Mouse (Mus musculus) olfactory bulb, adult 2 months (tissue): Measurements from ENCODE around the gene Hist1h2bh.

Source experiments
- CTCF ChIP-seq: fragments of 200-500 bp; IDR thresholded peaks from 2 replicates; pipeline ENCODE4 v1.5.1; 2012; ENCODE audit warnings: low read depth, mild to moderate bottlenecking, low read length, moderate library complexity; ENCODE audit not compliant: insufficient read depth
- POLR2A ChIP-seq: fragments of 200-500 bp; IDR thresholded peaks from 2 replicates; pipeline ENCODE4 v1.6.1; 2012; ENCODE audit warnings: mild to moderate bottlenecking, low read depth, low read length, moderate library complexity; ENCODE audit not compliant: insufficient read depth

DNA sequence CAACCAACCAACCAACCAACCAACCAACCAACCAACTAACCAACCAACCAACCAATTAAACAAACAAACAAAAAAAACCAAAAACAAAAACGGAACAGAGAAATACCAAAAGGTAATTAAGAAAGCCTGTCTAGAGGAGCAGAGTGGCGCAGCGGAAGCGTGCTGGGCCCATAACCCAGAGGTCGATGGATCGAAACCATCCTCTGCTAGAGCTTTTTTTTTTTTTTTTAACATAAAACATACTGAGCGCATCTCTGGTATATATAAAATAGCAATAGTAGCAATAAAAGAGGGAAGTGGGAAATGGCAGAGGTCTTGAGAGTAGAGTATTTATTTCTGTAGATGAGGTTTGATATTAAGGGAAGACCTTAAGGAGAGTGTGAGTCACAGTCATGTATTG, 43.2 kb downstream of the Hist1h2bh start:
- TF ChIP-seq CTCF = no peak
- no peak for TF ChIP-seq POLR2A
